Mouse (Mus musculus): ENCODE results near the gene Hmgb1. TPM values are rescaled to one million over a fixed set of nuclear protein-coding genes. Genes with fewer than 3 reads are reported as not detected.

The Hmgb1 gene
- polyA plus RNA-seq, 1 experiment = 18.9 TPM

DNA sequence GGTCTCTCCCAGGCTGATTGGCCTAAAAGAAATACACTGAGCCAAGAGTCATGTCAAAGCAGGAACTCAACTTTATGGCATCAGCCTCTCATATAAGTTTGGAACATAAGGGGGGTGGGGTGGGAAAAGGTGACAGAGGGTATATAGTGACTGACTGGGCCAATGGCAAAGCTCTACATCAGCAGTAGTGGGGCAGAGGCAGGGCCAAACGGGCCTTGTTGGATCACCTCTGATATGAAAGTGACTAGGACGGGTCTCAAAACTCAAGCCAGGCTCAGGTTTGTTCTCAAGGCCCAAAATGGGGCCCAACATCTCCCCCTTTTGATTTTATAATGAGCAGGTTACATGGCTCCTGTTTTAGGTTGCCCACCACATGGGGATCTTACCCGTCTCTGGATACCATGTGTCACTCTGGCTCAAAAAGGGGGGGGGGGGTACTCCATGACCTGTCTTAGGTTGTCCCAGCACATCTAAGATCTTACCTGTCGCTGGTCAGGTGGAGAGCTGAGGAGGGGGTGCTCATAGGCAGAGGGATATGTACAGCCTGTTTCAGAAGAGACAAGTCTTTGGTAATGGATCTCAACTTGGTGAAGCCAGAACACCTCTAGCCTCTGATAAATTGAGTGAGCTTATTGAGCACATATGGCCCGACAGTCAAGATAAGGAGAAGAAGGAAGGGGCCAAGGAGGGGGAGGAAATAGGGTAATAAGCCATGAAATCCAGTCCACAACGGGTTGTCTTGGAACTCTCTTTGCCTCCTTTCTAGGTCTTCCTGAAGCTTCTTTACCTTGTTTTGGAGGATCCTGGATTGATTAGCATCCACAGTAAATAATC is 33.5 kb upstream of the Hmgb1 start:
- Histone ChIP-seq H3K36me3 (ENCODE audit: control insufficient read depth, insufficient read depth, low read length) (peaks cover 16% of the 10 kb centered on the region), H3K4me1 (ENCODE audit: control insufficient read depth, insufficient read depth, insufficient read length) (no peaks in the 10 kb centered on the region), H3K4me3 (ENCODE audit: extremely low read depth, insufficient read depth, insufficient read length) (no peak overlapping the region), H3K27ac (ENCODE audit: insufficient read depth, low read length) (no peak overlapping the region), H3K27me3 (ENCODE audit: control insufficient read depth, insufficient read depth, low read length) (no peaks in the 10 kb centered on the region)
- WGBS = 84% methylated on average over 6 of the region's 6 CpGs
- no peak for DNase-seq (ENCODE audit: low read depth in 1 of 2, low spot score in 2 of 2)
- TF ChIP-seq CTCF (IDR thresholded peaks at IDR 0.05; ENCODE audit: extremely low read depth, insufficient read depth, insufficient read length, insufficient replicate concordance) (no peak), POLR2A (IDR thresholded peaks at IDR 0.05; ENCODE audit: low read depth, low read length) (no peak)

DNA sequence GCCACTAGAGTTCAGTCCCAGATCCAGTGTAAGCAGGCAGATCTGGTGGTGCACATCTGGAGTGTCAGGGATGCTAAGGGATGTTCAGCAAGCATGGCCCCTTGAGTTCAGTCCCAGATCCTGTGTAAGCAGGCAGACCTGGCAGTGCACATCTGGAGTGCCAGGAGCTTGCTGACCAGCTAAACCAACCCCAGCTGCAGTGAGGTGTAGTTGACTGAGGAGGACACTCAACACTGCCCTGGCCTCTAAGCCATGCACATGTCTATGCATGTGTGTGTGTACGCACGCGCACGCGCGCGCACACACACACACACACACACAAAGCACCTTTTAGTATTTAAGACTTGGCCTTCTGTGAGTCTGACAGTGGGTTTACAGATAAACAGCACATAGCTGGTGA is 31.3 kb upstream of the Hmgb1 start:
- 96% methylated on average over 7 of the region's 7 CpGs for WGBS
- Histone ChIP-seq H3K36me3 (ENCODE audit: control insufficient read depth, insufficient read depth, low read length) (peaks cover 21% of the 10 kb centered on the region), H3K4me3 (ENCODE audit: extremely low read depth, insufficient read depth, insufficient read length) (no peak overlapping the region), H3K4me1 (ENCODE audit: control insufficient read depth, insufficient read depth, insufficient read length) (no peaks in the 10 kb centered on the region), H3K27ac (ENCODE audit: insufficient read depth, low read length) (no peak overlapping the region), H3K27me3 (ENCODE audit: control insufficient read depth, insufficient read depth, low read length) (no peaks in the 10 kb centered on the region)
- no peak for TF ChIP-seq POLR2A (IDR thresholded peaks at IDR 0.05; ENCODE audit: low read depth, low read length)
- no peak for TF ChIP-seq CTCF (IDR thresholded peaks at IDR 0.05; ENCODE audit: extremely low read depth, insufficient read depth, insufficient read length, insufficient replicate concordance)
- no peak for DNase-seq (ENCODE audit: low read depth in 1 of 2, low spot score in 2 of 2)

DNA sequence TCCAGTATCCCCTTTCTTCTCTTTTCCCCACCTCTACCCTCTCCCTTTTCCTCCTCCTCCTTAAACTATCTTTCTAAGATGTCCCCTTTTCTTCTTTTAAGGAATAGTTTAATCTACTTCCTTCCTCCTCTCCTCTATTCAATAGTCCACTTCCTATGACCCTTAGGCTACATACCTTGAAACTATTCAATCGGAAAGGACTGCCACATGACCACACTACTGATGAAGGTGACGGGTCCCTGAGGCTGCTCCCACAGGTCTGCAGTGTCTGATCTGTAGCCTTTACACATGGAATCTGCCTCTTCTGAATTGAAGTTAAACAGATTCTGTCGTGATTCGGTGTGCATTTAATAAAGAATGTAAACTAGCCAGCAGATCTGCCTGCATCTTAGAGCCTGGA is 28.5 kb upstream of the Hmgb1 start:
- no peak overlapping the region for H3K27ac ChIP-seq (ENCODE audit: insufficient read depth, low read length)
- TF ChIP-seq POLR2A (IDR thresholded peaks at IDR 0.05; ENCODE audit: low read depth, low read length) (no peak), CTCF (IDR thresholded peaks at IDR 0.05; ENCODE audit: extremely low read depth, insufficient read depth, insufficient read length, insufficient replicate concordance) (no peak)

DNA sequence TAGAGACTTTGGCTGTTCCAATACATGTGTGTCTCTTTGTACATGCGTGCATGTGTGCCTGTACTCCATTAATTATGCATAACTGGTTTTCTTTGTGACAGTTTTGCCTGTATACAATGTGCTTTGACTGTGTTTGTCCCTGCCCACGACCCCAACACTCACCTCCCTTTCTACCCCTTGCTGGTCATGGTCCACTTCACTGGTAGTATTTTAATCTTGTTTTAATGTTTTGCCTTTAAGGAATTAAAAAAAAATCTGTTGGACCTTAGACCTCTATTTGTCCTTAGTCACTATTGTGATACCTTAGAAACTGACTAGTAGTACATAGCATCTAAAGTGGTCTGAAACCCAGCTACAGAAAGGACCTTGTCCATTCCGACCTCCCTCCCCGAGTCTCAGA is 26.8 kb upstream of the Hmgb1 start:
- peaks cover 44% of the 10 kb centered on the region for H3K36me3 ChIP-seq (ENCODE audit: control insufficient read depth, insufficient read depth, low read length)
- WGBS = 94% methylated on average over 4 of the region's 4 CpGs
- H3K4me1 ChIP-seq (ENCODE audit: control insufficient read depth, insufficient read depth, insufficient read length) = no peaks in the 10 kb centered on the region
- H3K27me3 ChIP-seq (ENCODE audit: control insufficient read depth, insufficient read depth, low read length) = no peaks in the 10 kb centered on the region
- no peak overlapping the region for H3K27ac ChIP-seq (ENCODE audit: insufficient read depth, low read length)
- H3K4me3 ChIP-seq (ENCODE audit: extremely low read depth, insufficient read depth, insufficient read length) = no peak overlapping the region
- TF ChIP-seq CTCF (IDR thresholded peaks at IDR 0.05; ENCODE audit: extremely low read depth, insufficient read depth, insufficient read length, insufficient replicate concordance) (no peak), POLR2A (IDR thresholded peaks at IDR 0.05; ENCODE audit: low read depth, low read length) (no peak)
- DNase-seq (ENCODE audit: low read depth in 1 of 2, low spot score in 2 of 2) = no peak

More for the DNA sequence above, 28.5 kb upstream of the Hmgb1 start:
- WGBS = 88% methylated on average over 4 of the region's 4 CpGs
- Histone ChIP-seq H3K4me1 (ENCODE audit: control insufficient read depth, insufficient read depth, insufficient read length) (no peaks in the 10 kb centered on the region), H3K27me3 (ENCODE audit: control insufficient read depth, insufficient read depth, low read length) (no peaks in the 10 kb centered on the region), H3K36me3 (ENCODE audit: control insufficient read depth, insufficient read depth, low read length) (peaks cover 36% of the 10 kb centered on the region), H3K4me3 (ENCODE audit: extremely low read depth, insufficient read depth, insufficient read length) (no peak overlapping the region)
- DNase-seq (ENCODE audit: low read depth in 1 of 2, low spot score in 2 of 2) = no peak

DNA sequence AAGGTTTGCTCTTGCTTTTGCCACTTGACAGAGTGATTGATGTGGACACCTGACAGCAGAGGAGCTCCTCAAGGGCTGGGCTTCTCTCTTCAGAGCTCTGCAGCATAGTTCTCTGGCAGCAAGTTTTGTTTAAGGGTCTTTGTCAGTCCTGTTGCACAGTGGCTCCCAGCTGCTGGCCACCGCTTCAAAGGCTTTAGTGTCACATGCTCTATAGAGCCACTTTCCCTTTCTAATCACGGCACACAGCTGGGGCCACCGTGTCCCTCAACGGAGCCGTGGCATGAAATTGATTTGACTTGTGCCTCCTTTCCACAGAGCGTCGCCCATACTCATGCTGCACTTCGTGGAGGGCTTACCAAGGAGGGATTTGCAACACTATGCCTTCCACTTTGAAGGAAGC is 25.0 kb upstream of the Hmgb1 start:
- 92% methylated on average over 8 of the region's 8 CpGs for WGBS
- Histone ChIP-seq H3K36me3 (ENCODE audit: control insufficient read depth, insufficient read depth, low read length) (peaks cover 49% of the 10 kb centered on the region), H3K27me3 (ENCODE audit: control insufficient read depth, insufficient read depth, low read length) (no peaks in the 10 kb centered on the region), H3K4me1 (ENCODE audit: control insufficient read depth, insufficient read depth, insufficient read length) (no peaks in the 10 kb centered on the region), H3K27ac (ENCODE audit: insufficient read depth, low read length) (no peak overlapping the region), H3K4me3 (ENCODE audit: extremely low read depth, insufficient read depth, insufficient read length) (no peak overlapping the region)
- DNase-seq (ENCODE audit: low read depth in 1 of 2, low spot score in 2 of 2) = no peak
- TF ChIP-seq POLR2A (IDR thresholded peaks at IDR 0.05; ENCODE audit: low read depth, low read length) (no peak), CTCF (IDR thresholded peaks at IDR 0.05; ENCODE audit: extremely low read depth, insufficient read depth, insufficient read length, insufficient replicate concordance) (no peak)

DNA sequence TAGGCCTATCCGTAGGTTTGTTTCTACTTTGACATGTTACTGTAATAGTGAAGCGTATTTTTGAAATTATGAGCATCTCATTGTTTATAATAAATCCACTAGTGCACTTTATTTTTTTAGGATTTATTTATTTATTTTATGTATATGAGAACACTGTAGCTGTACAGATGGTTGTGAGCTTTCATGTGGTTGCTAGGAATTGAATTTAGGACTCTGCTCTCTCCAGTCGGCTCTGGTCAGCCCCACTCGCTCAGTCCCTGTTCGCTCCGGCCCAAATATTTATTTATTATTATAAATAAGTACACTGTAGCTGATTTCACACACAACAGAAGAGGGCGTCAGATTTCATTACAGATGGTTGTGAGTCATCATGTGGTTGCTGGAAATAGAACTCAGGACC is 24.5 kb upstream of the Hmgb1 start:
- Histone ChIP-seq H3K36me3 (ENCODE audit: control insufficient read depth, insufficient read depth, low read length) (peaks cover 49% of the 10 kb centered on the region), H3K27me3 (ENCODE audit: control insufficient read depth, insufficient read depth, low read length) (no peaks in the 10 kb centered on the region)

DNA sequence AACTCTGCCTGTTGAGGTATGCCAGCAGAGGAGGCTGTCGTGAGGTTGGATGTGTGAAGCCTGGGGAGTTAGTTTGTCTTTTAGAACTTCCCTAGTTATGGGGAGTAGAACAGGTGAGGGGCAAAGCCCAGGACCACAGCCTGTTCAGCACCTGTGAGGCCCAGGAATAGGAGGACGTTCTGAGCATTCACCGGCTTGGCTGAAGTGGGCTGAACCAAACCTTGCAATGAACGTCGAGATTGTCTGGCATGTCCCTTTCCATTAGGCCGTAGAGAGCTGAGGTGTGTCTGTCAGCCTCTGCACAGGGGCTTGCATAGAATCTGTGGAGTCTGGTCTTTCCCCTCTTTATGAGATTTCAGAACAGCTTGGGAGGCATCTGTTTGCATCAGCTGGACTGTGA is 23.4 kb upstream of the Hmgb1 start:
- Histone ChIP-seq H3K27ac (ENCODE audit: insufficient read depth, low read length) (no peak overlapping the region), H3K4me1 (ENCODE audit: control insufficient read depth, insufficient read depth, insufficient read length) (no peaks in the 10 kb centered on the region), H3K36me3 (ENCODE audit: control insufficient read depth, insufficient read depth, low read length) (peaks cover 52% of the 10 kb centered on the region), H3K27me3 (ENCODE audit: control insufficient read depth, insufficient read depth, low read length) (no peaks in the 10 kb centered on the region), H3K4me3 (ENCODE audit: extremely low read depth, insufficient read depth, insufficient read length) (no peak overlapping the region)
- WGBS = 91% methylated on average over 6 of the region's 6 CpGs
- DNase-seq (ENCODE audit: low read depth in 1 of 2, low spot score in 2 of 2) = no peak
- TF ChIP-seq POLR2A (IDR thresholded peaks at IDR 0.05; ENCODE audit: low read depth, low read length) (no peak), CTCF (IDR thresholded peaks at IDR 0.05; ENCODE audit: extremely low read depth, insufficient read depth, insufficient read length, insufficient replicate concordance) (no peak)

More for the DNA sequence above, 24.5 kb upstream of the Hmgb1 start:
- no peak for DNase-seq (ENCODE audit: low read depth in 1 of 2, low spot score in 2 of 2)
- no peak overlapping the region for H3K4me3 ChIP-seq (ENCODE audit: extremely low read depth, insufficient read depth, insufficient read length)
- WGBS = 95% methylated on average over 7 of the region's 7 CpGs
- TF ChIP-seq CTCF (IDR thresholded peaks at IDR 0.05; ENCODE audit: extremely low read depth, insufficient read depth, insufficient read length, insufficient replicate concordance) = no peak
- TF ChIP-seq POLR2A (IDR thresholded peaks at IDR 0.05; ENCODE audit: low read depth, low read length) = no peak
- no peak overlapping the region for H3K27ac ChIP-seq (ENCODE audit: insufficient read depth, low read length)
- H3K4me1 ChIP-seq (ENCODE audit: control insufficient read depth, insufficient read depth, insufficient read length) = no peaks in the 10 kb centered on the region
